Mouse (Mus musculus): Measurements from ENCODE around the gene Ncs1. TPM values are rescaled to one million over a fixed set of nuclear protein-coding genes. Genes with fewer than 3 reads are reported as not detected.

Gene Ncs1
- polyA plus RNA-seq, 1 experiment from 2014 or later = 1.2 TPM

DNA sequence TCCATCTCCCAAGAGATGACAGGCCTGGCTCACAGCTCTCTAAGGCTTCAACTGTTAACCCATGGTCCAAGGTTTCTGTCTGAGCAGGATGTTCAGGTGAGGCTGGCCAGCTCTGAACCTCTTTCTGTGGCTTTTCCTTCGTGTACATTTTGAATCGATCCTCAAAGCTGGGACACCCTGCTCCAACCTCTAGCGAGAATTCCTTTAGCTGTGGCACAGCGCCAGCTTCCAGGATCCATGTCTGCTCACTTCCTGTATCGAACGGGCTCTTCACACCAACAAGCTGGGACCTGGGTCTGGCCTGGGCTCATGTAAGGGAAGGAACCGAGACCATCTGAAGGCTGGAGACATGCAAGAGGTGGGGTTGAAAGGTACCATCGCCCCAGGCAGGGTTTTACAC lies 1.4 kb upstream of the Ncs1 start:
- H3K27ac ChIP-seq (replicated peaks) = no peak overlapping the region
- no peak overlapping the region for H3K4me2 ChIP-seq
- 57% methylated on average over 8 of the region's 8 CpGs for WGBS (ENCODE audit: insufficient replicate concordance)
- peaks cover 11% of the 10 kb centered on the region for H3K4me1 ChIP-seq (replicated peaks)
- no peaks in the 10 kb centered on the region for H3K9me3 ChIP-seq (replicated peaks)
- H3K36me3 ChIP-seq (replicated peaks) = no peaks in the 10 kb centered on the region
- no peak for ATAC-seq (ENCODE audit: insufficient read depth)
- no peak overlapping the region for H3K4me3 ChIP-seq (replicated peaks)
- no peak overlapping the region for H3K9ac ChIP-seq
- peaks cover 71% of the 10 kb centered on the region for H3K27me3 ChIP-seq

DNA sequence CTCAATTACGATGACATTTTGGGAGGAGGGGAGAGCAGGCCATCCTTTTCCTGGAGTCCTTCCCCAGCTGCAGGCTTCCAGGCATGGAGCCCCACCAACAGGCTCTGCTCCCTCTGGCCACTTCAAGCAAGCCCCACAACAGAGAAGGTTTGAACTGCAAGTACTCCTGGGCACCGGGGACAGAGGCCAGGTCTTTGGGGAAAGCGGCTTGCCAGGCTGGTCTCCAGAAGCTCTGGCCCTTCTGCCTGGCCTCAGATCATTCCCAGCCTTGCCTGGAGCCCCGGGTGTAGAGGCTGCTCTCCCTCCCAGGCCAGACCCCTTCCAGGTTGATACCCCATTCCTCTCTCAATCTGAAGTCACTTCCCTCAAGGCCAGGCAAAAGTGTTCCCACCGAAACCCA lies 572 bp upstream of the Ncs1 start:
- H3K9me3 ChIP-seq (replicated peaks) = no peaks in the 10 kb centered on the region
- no peak overlapping the region for H3K27ac ChIP-seq (replicated peaks)
- peak overlapping the region; percentile 76 for H3K4me2 ChIP-seq
- WGBS (ENCODE audit: insufficient replicate concordance) = 23% methylated on average over 5 of the region's 5 CpGs
- no peak overlapping the region for H3K9ac ChIP-seq
- H3K36me3 ChIP-seq (replicated peaks) = no peaks in the 10 kb centered on the region
- peaks cover 7% of the 10 kb centered on the region for H3K4me1 ChIP-seq (replicated peaks)
- H3K27me3 ChIP-seq = peaks cover 71% of the 10 kb centered on the region
- H3K4me3 ChIP-seq (replicated peaks) = peak overlapping the region; percentile 57; the same call in 1 of the 2 replicates
- ATAC-seq (ENCODE audit: insufficient read depth) = no peak

DNA sequence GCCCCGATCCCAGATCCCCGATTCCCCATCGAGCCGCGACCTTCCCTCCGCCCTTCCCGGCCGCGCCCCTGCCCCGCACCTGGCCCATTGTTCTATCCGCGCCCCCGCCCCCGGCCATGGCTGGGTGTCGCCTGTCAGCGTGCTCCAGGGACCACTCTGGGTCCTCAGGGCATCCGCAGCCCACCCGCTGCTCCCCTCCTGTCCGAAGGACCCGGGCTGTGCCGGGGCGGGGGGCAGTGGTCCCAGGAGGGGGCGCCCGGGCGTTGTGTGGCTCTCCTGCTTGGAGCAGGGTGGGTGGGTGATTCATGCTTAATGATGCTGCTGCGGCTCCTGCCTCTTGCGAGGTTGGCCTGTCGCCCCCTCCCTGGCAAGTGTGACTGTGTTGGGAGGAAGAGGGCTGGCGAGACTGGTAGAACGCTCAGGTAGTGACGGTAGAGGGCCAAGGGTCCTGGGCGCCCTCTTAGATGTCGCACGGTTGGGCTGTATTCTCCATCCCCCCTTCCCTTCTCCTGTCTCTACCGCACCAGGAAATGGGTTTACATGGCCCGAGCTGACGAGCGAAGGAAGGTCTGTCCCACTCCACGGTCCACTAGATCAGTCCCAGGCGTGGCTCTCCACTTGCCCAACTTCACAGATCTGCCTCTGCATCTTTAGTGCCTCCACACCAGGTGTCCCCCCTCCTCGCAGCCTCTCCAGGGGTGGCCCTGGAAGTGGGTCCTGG lies 788 bp downstream of the Ncs1 start:
- Histone ChIP-seq H3K9ac (peak overlapping the region; percentile 39; the same call in 1 of the 2 replicates), H3K9me3 (replicated peaks) (no peaks in the 10 kb centered on the region), H3K4me2 (peak overlapping the region; percentile 76), H3K4me1 (replicated peaks) (peaks cover 7% of the 10 kb centered on the region), H3K36me3 (replicated peaks) (no peaks in the 10 kb centered on the region), H3K4me3 (replicated peaks) (peak overlapping the region; percentile 57), H3K27ac (replicated peaks) (no peak overlapping the region), H3K27me3 (peaks cover 69% of the 10 kb centered on the region)
- ATAC-seq (ENCODE audit: insufficient read depth) = no peak
- 2% methylated on average over 41 of the region's 41 CpGs for WGBS (ENCODE audit: insufficient replicate concordance)

DNA sequence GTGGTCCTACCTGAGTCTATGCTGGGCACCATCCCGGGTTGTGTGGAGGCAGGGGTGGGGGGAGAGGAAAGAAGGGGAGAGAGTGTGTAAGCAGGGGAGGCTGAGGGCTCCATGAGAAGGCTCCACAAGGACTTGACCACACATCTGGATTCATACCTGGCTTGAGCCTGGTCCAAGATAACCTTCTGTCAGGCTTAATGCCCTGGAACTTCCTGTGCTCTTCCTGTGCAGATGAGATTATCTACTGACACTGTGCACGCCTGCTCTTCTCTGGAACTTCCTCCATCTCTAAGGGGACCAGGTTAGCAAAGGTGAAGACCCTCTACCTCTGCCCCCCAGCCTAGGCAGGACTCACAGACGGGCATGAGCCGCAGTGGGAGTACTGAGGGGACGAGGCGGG lies 3.2 kb downstream of the Ncs1 start:
- no peak overlapping the region for H3K27ac ChIP-seq (replicated peaks)
- no peak for ATAC-seq (ENCODE audit: insufficient read depth)
- no peaks in the 10 kb centered on the region for H3K36me3 ChIP-seq (replicated peaks)
- H3K9ac ChIP-seq = no peak overlapping the region
- no peak overlapping the region for H3K4me2 ChIP-seq
- WGBS (ENCODE audit: insufficient replicate concordance) = 57% methylated on average over 6 of the region's 6 CpGs
- peaks cover 7% of the 10 kb centered on the region for H3K4me1 ChIP-seq (replicated peaks)
- H3K9me3 ChIP-seq (replicated peaks) = no peaks in the 10 kb centered on the region
- H3K4me3 ChIP-seq (replicated peaks) = no peak overlapping the region
- H3K27me3 ChIP-seq = peaks cover 44% of the 10 kb centered on the region

DNA sequence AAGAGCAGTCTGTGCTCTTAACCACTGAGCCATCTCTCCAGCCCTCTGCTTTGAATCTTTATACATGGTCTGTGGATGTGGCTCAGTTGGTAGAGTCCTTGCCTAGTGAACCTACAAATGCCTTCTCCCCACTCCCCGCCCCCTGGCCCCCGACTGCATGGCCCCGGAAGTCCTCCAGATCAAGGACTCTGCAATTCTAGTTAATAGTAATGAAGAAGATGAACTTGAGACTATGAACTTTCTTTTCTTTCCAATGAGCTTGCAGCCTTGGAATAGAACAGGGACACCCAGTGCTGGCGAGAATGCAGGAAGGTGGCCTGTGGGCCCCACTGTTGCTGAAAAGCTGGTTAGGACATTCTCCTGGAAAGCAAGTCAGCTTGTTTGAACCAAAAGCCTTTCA lies 6.5 kb downstream of the Ncs1 start:
- no peak overlapping the region for H3K4me2 ChIP-seq
- no peaks in the 10 kb centered on the region for H3K9me3 ChIP-seq (replicated peaks)
- no peak overlapping the region for H3K4me3 ChIP-seq (replicated peaks)
- ATAC-seq (ENCODE audit: insufficient read depth) = no peak
- whole genome bisulfite sequencing (ENCODE audit: insufficient replicate concordance) = 84% methylated on average over 4 of the region's 4 CpGs
- no peak overlapping the region for H3K9ac ChIP-seq
- H3K36me3 ChIP-seq (replicated peaks) = no peaks in the 10 kb centered on the region
- no peak overlapping the region for H3K27ac ChIP-seq (replicated peaks)
- H3K4me1 ChIP-seq (replicated peaks) = peaks cover 12% of the 10 kb centered on the region; the same call in 1 of the 2 replicates
- H3K27me3 ChIP-seq = peaks cover 11% of the 10 kb centered on the region

- no peak overlapping the region for H3K27ac ChIP-seq (replicated peaks)
- 50% methylated on average over 3 of the region's 3 CpGs for WGBS (ENCODE audit: insufficient replicate concordance)
- no peak overlapping the region for H3K9ac ChIP-seq
- no peak overlapping the region for H3K4me2 ChIP-seq
- H3K4me3 ChIP-seq (replicated peaks) = no peak overlapping the region
- no peaks in the 10 kb centered on the region for H3K9me3 ChIP-seq (replicated peaks)
- no peaks in the 10 kb centered on the region for H3K36me3 ChIP-seq (replicated peaks)
- H3K4me1 ChIP-seq (replicated peaks) = peaks cover 18% of the 10 kb centered on the region
- no peak for ATAC-seq (ENCODE audit: insufficient read depth)
- H3K27me3 ChIP-seq = no peaks in the 10 kb centered on the region
Measured at GRCm38 (mm10) chr2:31253463-31253862, 7.8 kb downstream of the Ncs1 start.

GRCm38 (mm10) chr2:31254806-31255205 lies 9.2 kb downstream of the Ncs1 start:
- H3K4me1 ChIP-seq (replicated peaks) = peaks cover 29% of the 10 kb centered on the region
- no peak for ATAC-seq (ENCODE audit: insufficient read depth)
- H3K36me3 ChIP-seq (replicated peaks) = no peaks in the 10 kb centered on the region
- H3K9me3 ChIP-seq (replicated peaks) = no peaks in the 10 kb centered on the region
- no peaks in the 10 kb centered on the region for H3K27me3 ChIP-seq
- no peak overlapping the region for H3K4me3 ChIP-seq (replicated peaks)
- no peak overlapping the region for H3K9ac ChIP-seq
- H3K27ac ChIP-seq (replicated peaks) = no peak overlapping the region
- no peak overlapping the region for H3K4me2 ChIP-seq
- WGBS (ENCODE audit: insufficient replicate concordance) = 53% methylated on average over 3 of the region's 3 CpGs

DNA sequence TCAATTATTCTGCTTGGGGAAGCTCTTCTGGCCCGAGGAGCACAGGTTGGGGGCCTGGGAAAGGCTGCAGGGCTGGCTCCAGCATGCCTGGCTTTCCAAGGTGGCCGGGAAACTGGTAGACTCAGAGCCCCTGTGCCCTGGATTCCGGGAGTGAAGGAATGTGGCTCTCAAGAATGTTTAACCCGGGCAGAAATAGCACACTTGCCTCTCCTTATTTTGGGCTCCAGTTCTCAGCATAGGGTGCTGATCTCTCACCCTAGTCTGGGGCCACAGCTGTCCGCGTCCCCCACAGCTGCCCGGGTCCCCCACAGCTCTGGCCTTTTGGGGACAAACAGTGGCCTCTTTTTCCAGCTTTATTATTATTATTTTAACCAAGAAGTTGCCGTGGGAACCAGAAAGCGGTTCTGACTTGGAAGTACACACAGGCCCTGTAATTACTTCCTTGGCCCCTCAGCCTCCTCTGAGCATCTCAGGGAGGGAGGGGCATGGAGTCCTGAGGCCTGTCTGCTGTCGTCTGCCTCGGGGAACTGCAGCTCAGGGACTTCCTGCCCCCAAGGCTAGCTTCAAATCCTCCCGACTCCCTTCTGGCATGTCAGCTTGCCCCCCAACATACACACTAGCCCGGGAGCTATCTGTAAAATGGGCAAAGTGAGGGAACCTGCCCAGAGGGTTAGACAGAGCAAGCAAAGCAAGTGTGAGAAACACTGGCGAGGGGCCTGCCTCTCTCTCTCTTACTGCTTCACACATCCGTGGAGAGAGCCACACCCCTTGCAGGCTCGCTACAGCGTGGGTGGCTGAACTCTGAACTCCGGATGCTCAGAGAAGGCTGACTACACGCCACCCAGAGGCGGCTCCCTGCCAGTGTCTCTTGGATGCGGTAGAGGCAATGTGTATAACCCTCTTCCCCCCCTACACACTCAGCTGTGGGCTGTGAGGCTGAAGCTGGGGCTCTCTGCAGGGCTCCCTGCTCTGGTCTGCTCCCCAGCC lies 10.6 kb downstream of the Ncs1 start:
- H3K27ac ChIP-seq (replicated peaks) = no peak overlapping the region
- H3K4me2 ChIP-seq = no peak overlapping the region
- no peak overlapping the region for H3K4me3 ChIP-seq (replicated peaks)
- peak; percentile 53; the same call in 1 of the 2 replicates for ATAC-seq (ENCODE audit: insufficient read depth)
- 22% methylated on average over 21 of the region's 21 CpGs for WGBS (ENCODE audit: insufficient replicate concordance)
- no peak overlapping the region for H3K9ac ChIP-seq
- H3K36me3 ChIP-seq (replicated peaks) = no peaks in the 10 kb centered on the region
- H3K27me3 ChIP-seq = no peaks in the 10 kb centered on the region
- no peaks in the 10 kb centered on the region for H3K9me3 ChIP-seq (replicated peaks)
- H3K4me1 ChIP-seq (replicated peaks) = peaks cover 29% of the 10 kb centered on the region

DNA sequence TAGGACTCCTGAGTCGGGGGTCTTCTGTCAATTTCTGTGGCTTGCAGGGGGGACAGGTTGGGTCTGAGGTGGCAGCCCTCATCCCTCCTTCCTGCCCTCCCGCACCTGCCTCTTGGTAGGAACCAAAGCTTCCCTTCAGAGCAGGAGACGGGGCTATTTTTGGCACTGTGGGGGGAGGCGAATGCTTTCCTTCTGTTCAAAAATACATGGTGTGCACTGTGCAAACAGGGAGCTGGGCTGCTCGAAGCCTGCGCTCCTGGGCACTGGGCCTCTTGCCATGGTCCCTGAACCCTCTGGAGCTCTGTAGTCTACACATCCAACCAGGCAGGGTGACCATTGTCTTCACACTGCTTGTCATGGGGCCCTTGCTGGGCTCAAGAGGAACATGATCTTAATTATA lies 11.5 kb downstream of the Ncs1 start:
- 27% methylated on average over 6 of the region's 6 CpGs for WGBS (ENCODE audit: insufficient replicate concordance)

GRCm38 (mm10) chr2:31258609-31259366 lies 13.2 kb downstream of the Ncs1 start:
- Histone ChIP-seq H3K4me2 (peak overlapping the region; percentile 69), H3K4me3 (replicated peaks) (peak overlapping the region; percentile 58), H3K36me3 (replicated peaks) (no peaks in the 10 kb centered on the region), H3K9me3 (replicated peaks) (no peaks in the 10 kb centered on the region), H3K4me1 (replicated peaks) (peaks cover 29% of the 10 kb centered on the region), H3K27ac (replicated peaks) (no peak overlapping the region), H3K9ac (no peak overlapping the region; the same call in 1 of the 2 replicates), H3K27me3 (no peaks in the 10 kb centered on the region)
- 16% methylated on average over 22 of the region's 22 CpGs for WGBS (ENCODE audit: insufficient replicate concordance)
- peak; percentile 55 for ATAC-seq (ENCODE audit: insufficient read depth)

More for the DNA sequence above, 11.5 kb downstream of the Ncs1 start:
- H3K36me3 ChIP-seq (replicated peaks) = no peaks in the 10 kb centered on the region
- no peak overlapping the region for H3K4me3 ChIP-seq (replicated peaks)
- no peaks in the 10 kb centered on the region for H3K9me3 ChIP-seq (replicated peaks)
- no peaks in the 10 kb centered on the region for H3K27me3 ChIP-seq
- peaks cover 29% of the 10 kb centered on the region for H3K4me1 ChIP-seq (replicated peaks)
- ATAC-seq (ENCODE audit: insufficient read depth) = no peak
- no peak overlapping the region for H3K4me2 ChIP-seq
- no peak overlapping the region for H3K9ac ChIP-seq
- H3K27ac ChIP-seq (replicated peaks) = no peak overlapping the region
